In the genomic region with DNA sequence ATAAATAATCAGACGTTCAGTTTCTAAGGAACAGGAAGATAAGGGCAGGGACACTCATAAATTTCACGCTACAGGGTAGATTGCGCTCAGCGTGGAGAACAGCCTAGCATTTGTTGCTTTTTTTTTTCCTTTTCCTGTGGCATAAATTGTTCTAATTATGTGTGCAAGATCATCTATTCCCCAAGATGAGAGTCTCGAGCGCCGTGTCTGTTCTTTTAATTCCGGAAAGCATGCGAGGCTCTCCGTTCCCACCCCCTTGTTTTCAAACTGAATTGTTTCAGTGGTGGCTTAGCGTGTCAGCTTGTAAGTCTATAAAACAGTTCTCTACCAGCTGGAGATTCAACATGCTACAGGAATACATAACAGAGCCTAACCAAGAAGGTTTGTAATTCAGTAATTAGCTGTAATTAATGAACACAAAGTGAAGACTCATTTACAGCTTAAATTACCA, we compare ENCODE assay signal across 10 mouse cellular contexts.
DNase-seq lines count a peak whose midpoint lies in the region; ATAC-seq lines count a peak whose summit lies in the region.
"Had no signal": no experiment of that assay in that cellular context is flagged by ENCODE, and none has a peak within 500 bp of the region (broad histone marks: within the 10 kb centered on the region; RNA-seq: fewer than 3 reads in every experiment).

No protein-coding gene starts in this region.

- ATAC-seq in forebrain, embryonic 15.5 days (replicated peaks): peak; percentile 74
- ATAC-seq in midbrain, embryonic 13.5 days: no peak
- ATAC-seq in kidney, embryonic 14.5 days (ENCODE audit: low FRiP score, low TSS enrichment): no peak
- ATAC-seq in neural tube, embryonic 13.5 days (ENCODE audit: low read depth): peak; percentile 54; the same call in 1 of the 2 replicates

- H3K4me2 ChIP-seq in forebrain, embryonic 15.5 days (replicated peaks): peak overlapping the region; percentile 24; the same call in 1 of the 2 replicates
- H3K4me2 ChIP-seq in midbrain, embryonic 13.5 days (replicated peaks): peak overlapping the region; percentile 36
- no peak overlapping the region for H3K4me2 ChIP-seq in kidney, embryonic 14.5 days (replicated peaks; ENCODE audit: low read depth, low read length)
- H3K4me2 ChIP-seq in neural tube, embryonic 13.5 days: peak overlapping the region; percentile 43

- H3K27ac ChIP-seq in forebrain, embryonic 15.5 days (replicated peaks): 0 out of 2 replicates have a peak overlapping the region, but pooled peaks have one; percentile 27
- H3K27ac ChIP-seq in forebrain, embryonic 10.5 days: no peak overlapping the region
- H3K27ac ChIP-seq in midbrain, embryonic 13.5 days: peak overlapping the region; percentile 60; the same call in 1 of the 2 replicates
- H3K27ac ChIP-seq in midbrain, embryonic 10.5 days (replicated peaks): no peak overlapping the region
- H3K27ac ChIP-seq in kidney, embryonic 14.5 days (ENCODE audit: low read depth, low read length): peak overlapping the region; percentile 39; the same call in 1 of the 2 replicates
- H3K27ac ChIP-seq in neural tube, embryonic 13.5 days (replicated peaks): peak overlapping the region; percentile 79
- H3K27ac ChIP-seq: liver, embryonic 14.5 days had no signal

- 12% methylated on average over 11 of the region's 11 CpGs for WGBS in forebrain, embryonic 15.5 days
- WGBS in forebrain, embryonic 10.5 days: 77% methylated on average over 11 of the region's 11 CpGs
- WGBS in midbrain, embryonic 13.5 days: 33% methylated on average over 11 of the region's 11 CpGs
- WGBS in midbrain, embryonic 10.5 days: 81% methylated on average over 11 of the region's 11 CpGs
- WGBS in kidney, embryonic 14.5 days: 27% methylated on average over 11 of the region's 11 CpGs
- 17% methylated on average over 11 of the region's 11 CpGs for WGBS in neural tube, embryonic 13.5 days

- intact Hi-C loops in gastrocnemius, postnatal 36 days (cut with DNase I): no loop called here

- no peak for DNase-seq in forebrain, embryonic 10.5 days (ENCODE audit: extremely low spot score, low spot score)
- no peak for DNase-seq in midbrain, embryonic 10.5 days (ENCODE audit: low spot score)
- no peak for DNase-seq in gastrocnemius, postnatal 36 days
- no peak for DNase-seq in spleen, postnatal 36 days (ENCODE audit: low spot score in 2 of 2)
- DNase-seq: gastrocnemius, postnatal 25 days had no signal

- no peak overlapping the region for H3K9ac ChIP-seq in forebrain, embryonic 15.5 days (replicated peaks)
- H3K9ac ChIP-seq in midbrain, embryonic 13.5 days (replicated peaks): no peak overlapping the region
- H3K9ac ChIP-seq in kidney, embryonic 14.5 days (ENCODE audit: low read depth, low read length): no peak overlapping the region
- H3K9ac ChIP-seq in neural tube, embryonic 13.5 days: peak overlapping the region; percentile 14; the same call in 1 of the 2 replicates
- H3K9ac ChIP-seq: liver, embryonic 14.5 days had no signal

- H3K9me3 ChIP-seq in forebrain, embryonic 15.5 days: no peaks in the 10 kb centered on the region
- no peaks in the 10 kb centered on the region for H3K9me3 ChIP-seq in forebrain, embryonic 10.5 days
- no peaks in the 10 kb centered on the region; the same call in 1 of the 2 replicates for H3K9me3 ChIP-seq in midbrain, embryonic 13.5 days
- H3K9me3 ChIP-seq in midbrain, embryonic 10.5 days (replicated peaks): no peaks in the 10 kb centered on the region
- no peaks in the 10 kb centered on the region for H3K9me3 ChIP-seq in kidney, embryonic 14.5 days (ENCODE audit: control insufficient read depth, low read length)
- no peaks in the 10 kb centered on the region for H3K9me3 ChIP-seq in neural tube, embryonic 13.5 days

- peaks cover 62% of the 10 kb centered on the region for H3K27me3 ChIP-seq in forebrain, embryonic 15.5 days
- peaks cover 7% of the 10 kb centered on the region; the same call in 1 of the 2 replicates for H3K27me3 ChIP-seq in forebrain, embryonic 10.5 days (ENCODE audit: poor library complexity, severe bottlenecking)
- no peaks in the 10 kb centered on the region; the same call in 1 of the 2 replicates for H3K27me3 ChIP-seq in midbrain, embryonic 13.5 days
- H3K27me3 ChIP-seq in midbrain, embryonic 10.5 days (ENCODE audit: low read depth, poor library complexity, severe bottlenecking): no peaks in the 10 kb centered on the region
- no peaks in the 10 kb centered on the region for H3K27me3 ChIP-seq in kidney, embryonic 14.5 days (ENCODE audit: control insufficient read depth, insufficient read depth, low read length)
- no peaks in the 10 kb centered on the region for H3K27me3 ChIP-seq in neural tube, embryonic 13.5 days

- no peak overlapping the region for H3K4me3 ChIP-seq in forebrain, embryonic 15.5 days
- no peak overlapping the region for H3K4me3 ChIP-seq in forebrain, embryonic 10.5 days
- no peak overlapping the region for H3K4me3 ChIP-seq in midbrain, embryonic 13.5 days (replicated peaks)
- H3K4me3 ChIP-seq in midbrain, embryonic 10.5 days: no peak overlapping the region
- no peak overlapping the region for H3K4me3 ChIP-seq in kidney, embryonic 14.5 days (ENCODE audit: low read length)
- H3K4me3 ChIP-seq in neural tube, embryonic 13.5 days: no peak overlapping the region

- peaks cover 17% of the 10 kb centered on the region for H3K4me1 ChIP-seq in forebrain, embryonic 15.5 days
- peaks cover 28% of the 10 kb centered on the region for H3K4me1 ChIP-seq in forebrain, embryonic 10.5 days
- peaks cover 19% of the 10 kb centered on the region for H3K4me1 ChIP-seq in midbrain, embryonic 13.5 days (replicated peaks)
- H3K4me1 ChIP-seq in midbrain, embryonic 10.5 days: peaks cover 18% of the 10 kb centered on the region
- H3K4me1 ChIP-seq in kidney, embryonic 14.5 days (ENCODE audit: control insufficient read depth, insufficient read depth, low read length): peaks cover 31% of the 10 kb centered on the region
- H3K4me1 ChIP-seq in neural tube, embryonic 13.5 days (replicated peaks): peaks cover 52% of the 10 kb centered on the region

- H3K36me3 ChIP-seq in forebrain, embryonic 15.5 days: no peaks in the 10 kb centered on the region
- no peaks in the 10 kb centered on the region for H3K36me3 ChIP-seq in forebrain, embryonic 10.5 days (replicated peaks)
- no peaks in the 10 kb centered on the region for H3K36me3 ChIP-seq in midbrain, embryonic 13.5 days
- no peaks in the 10 kb centered on the region for H3K36me3 ChIP-seq in midbrain, embryonic 10.5 days
- H3K36me3 ChIP-seq in kidney, embryonic 14.5 days (ENCODE audit: control insufficient read depth, insufficient read depth, low read length): no peaks in the 10 kb centered on the region
- no peaks in the 10 kb centered on the region for H3K36me3 ChIP-seq in neural tube, embryonic 13.5 days

Comparison
In these comparisons a context has a peak if more than half of its experiments do, and no peak if none do; other contexts are left out.
1. H3K27ac ChIP-seq: peak in forebrain, embryonic 15.5 days (single experiment), midbrain, embryonic 13.5 days (single experiment), kidney, embryonic 14.5 days (single experiment) and neural tube, embryonic 13.5 days (single experiment); none in forebrain, embryonic 10.5 days (single experiment) and midbrain, embryonic 10.5 days (single experiment).
2. ATAC-seq: peak in forebrain, embryonic 15.5 days (single experiment) and neural tube, embryonic 13.5 days (single experiment); none in midbrain, embryonic 13.5 days (single experiment) and kidney, embryonic 14.5 days (single experiment).